Mouse (Mus musculus) liver, embryonic 14.5 days (tissue): ENCODE data around the gene Wfdc8. TPM values are rescaled to one million over a fixed set of nuclear protein-coding genes. Genes with fewer than 3 reads are reported as not detected.

Experiments used
- ATAC-seq: fragments of 200-750 bp; cut with Nextera tagmentation; 2 replicates; pipeline ENCODE4 v1.8.0; 2017; ENCODE audit warnings: moderate number of reproducible peaks, mild to moderate bottlenecking, moderate library complexity; ENCODE audit not compliant: insufficient read depth
- DNase-seq, 3 experiments: peaks; one replicate each; pipeline ENCODE4 v3.0.0-alpha.2; 2012 to 2013; ENCODE audit warnings: low read depth in 3 of 3, low spot score in 3 of 3
- H3K27ac ChIP-seq: fragments of 300-500 bp; sonication (generic); 2 replicates; pipeline ENCODE4 v1.5.1; 2014; ENCODE audit warnings: moderate library complexity, mild to moderate bottlenecking, control low read depth, inconsistent platforms
- H3K27me3 ChIP-seq: fragments of 300-500 bp; sonication (generic); 2 replicates; pipeline ENCODE4 v1.6.1; 2014; ENCODE audit warnings: mild to moderate bottlenecking, low read length, moderate library complexity; ENCODE audit not compliant: control insufficient read depth, insufficient read depth
- H3K36me3 ChIP-seq: fragments of 300-500 bp; sonication (generic); replicated peaks from 2 replicates; pipeline ENCODE4 v1.6.1; 2014; ENCODE audit warnings: low read depth; ENCODE audit not compliant: control insufficient read depth, insufficient read depth
- H3K4me1 ChIP-seq, 2 experiments: fragments of 200-500 bp in 1 of 2; fragments of 300-500 bp in 1 of 2; sonication (generic) in 1 of 2; replicated peaks; 2 replicates each; pipeline ENCODE4 v1.6.1; 2012 to 2014; ENCODE audit warnings: antibody characterized with exemption in 1 of 2, inconsistent platforms in 1 of 2, low read length in 1 of 2; ENCODE audit not compliant: control insufficient read depth in 2 of 2, insufficient read depth in 2 of 2
- H3K4me2 ChIP-seq: fragments of 300-500 bp; sonication (generic); 2 replicates; pipeline ENCODE4 v1.6.1; 2014; ENCODE audit warnings: low read depth, mild to moderate bottlenecking, control low read depth, moderate library complexity
- H3K4me3 ChIP-seq, 2 experiments: fragments of 200-500 bp in 1 of 2; fragments of 300-500 bp in 1 of 2; sonication (generic) in 1 of 2; 2 replicates each; pipeline ENCODE4 v1.5.1; 2012 to 2014; ENCODE audit warnings: low read depth in 2 of 2, low read length in 2 of 2, mild to moderate bottlenecking in 2 of 2, control low read depth in 1 of 2, inconsistent platforms in 1 of 2, moderate library complexity in 1 of 2; ENCODE audit not compliant: insufficient read depth in 1 of 2
- H3K9ac ChIP-seq: fragments of 300-500 bp; sonication (generic); replicated peaks from 2 replicates; pipeline ENCODE4 v1.6.1; 2014; ENCODE audit warnings: mild to moderate bottlenecking, control low read depth, moderate library complexity
- H3K9me3 ChIP-seq: fragments of 300-500 bp; sonication (generic); 2 replicates; pipeline ENCODE4 v1.6.1; 2016; ENCODE audit warnings: low read length, mixed read lengths; ENCODE audit not compliant: control insufficient read depth
- CTCF ChIP-seq: IDR thresholded peaks from 2 replicates; pipeline ENCODE4 v1.5.1; 2016; ENCODE audit warnings: antibody characterized with exemption, low read depth, control low read depth
- EP300 ChIP-seq: IDR thresholded peaks from 2 replicates; pipeline ENCODE4 v1.6.1; 2016; ENCODE audit warnings: antibody characterized with exemption, low read depth
- WGBS: fragments of 180-500 bp; shearing (Covaris S2); extraction: QIAGEN DNeasy Blood & Tissue Kit; methylation state at CpG from one replicate; pipeline ENCODE4 v1.1.7; 2014; ENCODE audit not compliant: insufficient replicate concordance; 5-methylcytosine and 5-hydroxymethylcytosine counted together
- polyA plus RNA-seq, 2 experiments: library from polyadenylated mRNA; depleted of rRNA in 1 of 2; stranded (reverse) in 1 of 2; unstranded in 1 of 2; fragments of >200 nt; fragmentation: Nextera tagmentation in 1 of 2; extraction: Ambion mirVana in 1 of 2; gene quantifications; 2 replicates each; pipeline versions ENCODE4 v1.2.1 to v1.2.3; 2012 to 2014

The Wfdc8 gene
- polyA plus RNA-seq, 2 experiments, result not detected

DNA sequence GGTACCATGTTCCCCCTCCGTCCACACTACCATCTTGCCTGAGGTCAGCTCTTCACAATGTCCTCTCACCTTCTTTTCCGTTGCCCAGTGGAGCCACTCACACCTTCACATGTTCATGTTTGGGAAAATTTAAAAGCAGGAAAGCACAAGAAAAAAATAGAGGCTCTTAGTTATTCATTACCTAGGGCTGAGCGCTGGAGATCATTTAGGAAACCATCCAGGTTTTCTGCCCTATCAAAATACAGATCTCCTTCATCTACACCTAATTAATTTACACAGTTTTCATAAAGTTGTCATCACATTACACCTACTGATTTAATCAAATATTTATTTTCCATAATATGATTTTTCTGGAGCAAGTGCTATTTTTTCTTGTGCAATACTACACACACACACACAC lies 25.3 kb upstream of the Wfdc8 start, which contains the start of gene Wfdc16:
Gene Wfdc16, minus strand, starts transcription at position 101 of the 400 bp plus-strand sequence.
- Histone ChIP-seq H3K27me3 (no peaks in the 10 kb centered on the region), H3K4me3 (no peak within 1 kb of the TSS), H3K36me3 (no peaks in the 10 kb centered on the region), H3K9ac (no peak within 1 kb of the TSS), H3K4me1 (no peaks in the 10 kb centered on the region), H3K9me3 (no peaks in the 10 kb centered on the region), H3K27ac (no peak within 1 kb of the TSS), H3K4me2 (no peak within 1 kb of the TSS)
- DNase-seq, result no peak
- no peak for TF ChIP-seq EP300
- TF ChIP-seq CTCF, result no peak
- 60% methylated on average over 3 of the region's 3 CpGs for WGBS
- ATAC-seq, result no peak

DNA sequence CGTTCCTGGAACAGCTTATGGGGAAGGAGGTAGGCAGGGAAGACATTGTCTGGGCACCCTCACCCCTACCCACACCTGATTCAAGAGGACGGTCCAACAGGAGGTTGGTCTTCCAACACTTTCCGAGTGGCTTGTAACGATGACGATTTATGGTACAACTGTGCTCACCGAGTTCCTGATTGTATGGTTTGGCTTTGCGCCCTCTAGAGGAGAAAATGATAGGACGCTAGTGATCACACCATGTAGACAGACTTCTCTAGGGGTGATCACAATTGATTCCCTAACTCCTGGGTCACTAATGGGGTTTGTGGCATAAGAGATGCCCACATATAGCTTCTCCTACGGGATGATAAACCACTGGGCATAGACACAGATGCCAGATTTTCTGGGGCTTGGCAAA lies 21.8 kb upstream of the Wfdc8 start:
- no peak overlapping the region for H3K4me3 ChIP-seq
- no peaks in the 10 kb centered on the region for H3K36me3 ChIP-seq
- H3K4me2 ChIP-seq, result no peak overlapping the region
- WGBS, result 65% methylated on average over 9 of the region's 9 CpGs
- H3K27ac ChIP-seq, result no peak overlapping the region
- no peak for ATAC-seq
- H3K9me3 ChIP-seq, result no peaks in the 10 kb centered on the region
- DNase-seq, result no peak
- no peak overlapping the region for H3K9ac ChIP-seq
- H3K4me1 ChIP-seq, result no peaks in the 10 kb centered on the region
- TF ChIP-seq EP300 (no peak), CTCF (peak; percentile 44)
- no peaks in the 10 kb centered on the region for H3K27me3 ChIP-seq

DNA sequence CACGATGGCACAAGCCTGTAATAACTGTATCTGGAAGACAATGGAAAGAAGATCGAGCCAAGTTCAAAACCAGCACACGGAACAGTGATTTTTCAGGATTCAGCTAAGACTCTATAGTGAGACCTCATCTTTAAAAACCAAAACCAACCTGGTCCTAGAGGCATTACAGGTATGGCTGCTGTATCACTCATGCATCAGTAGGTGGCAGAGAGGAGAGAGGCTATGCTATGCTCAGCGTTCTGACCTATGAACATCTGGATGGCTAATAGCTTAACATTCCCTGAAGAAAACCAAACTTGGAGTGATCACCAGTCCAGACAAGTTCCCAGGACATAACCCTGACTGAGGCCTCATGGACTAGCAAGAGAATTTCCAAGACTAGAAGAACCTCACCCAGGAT lies 8.3 kb upstream of the Wfdc8 start:
- TF ChIP-seq CTCF (no peak), EP300 (no peak)
- H3K27me3 ChIP-seq, result no peaks in the 10 kb centered on the region
- H3K4me2 ChIP-seq, result no peak overlapping the region
- ATAC-seq, result no peak
- H3K27ac ChIP-seq, result no peak overlapping the region
- WGBS, result 62% methylated on average over 4 of the region's 4 CpGs
- H3K36me3 ChIP-seq, result no peaks in the 10 kb centered on the region
- no peak overlapping the region for H3K4me3 ChIP-seq
- no peaks in the 10 kb centered on the region for H3K9me3 ChIP-seq
- no peak overlapping the region for H3K9ac ChIP-seq
- DNase-seq, result no peak
- H3K4me1 ChIP-seq, result no peaks in the 10 kb centered on the region

DNA sequence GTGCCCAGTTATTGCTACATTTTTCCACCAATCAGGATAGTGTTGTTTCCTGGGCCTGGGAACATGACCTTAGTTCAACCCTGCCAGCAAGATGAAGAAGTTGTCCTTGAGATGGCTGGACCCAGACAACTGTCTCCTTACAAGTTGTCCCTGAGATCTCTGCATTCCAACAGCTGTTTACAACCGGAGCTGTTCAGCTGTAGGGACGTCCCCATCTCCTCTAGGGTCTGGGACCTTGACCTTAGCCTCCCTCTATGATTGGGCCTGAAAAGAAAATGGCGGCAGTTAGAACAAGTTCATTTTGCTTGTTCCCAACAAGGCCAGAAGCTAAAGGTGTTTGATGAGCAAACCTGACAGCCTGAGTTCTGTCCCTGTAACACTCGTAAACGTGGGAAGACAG lies 5.6 kb upstream of the Wfdc8 start:
- no peak overlapping the region for H3K4me3 ChIP-seq
- 54% methylated on average over 5 of the region's 5 CpGs for WGBS
- H3K9ac ChIP-seq, result no peak overlapping the region
- no peak overlapping the region for H3K4me2 ChIP-seq
- ATAC-seq (no peak), DNase-seq (no peak)
- no peaks in the 10 kb centered on the region for H3K4me1 ChIP-seq
- TF ChIP-seq CTCF (no peak), EP300 (no peak)
- no peak overlapping the region for H3K27ac ChIP-seq
- no peaks in the 10 kb centered on the region for H3K27me3 ChIP-seq
- no peaks in the 10 kb centered on the region for H3K9me3 ChIP-seq
- no peaks in the 10 kb centered on the region for H3K36me3 ChIP-seq

DNA sequence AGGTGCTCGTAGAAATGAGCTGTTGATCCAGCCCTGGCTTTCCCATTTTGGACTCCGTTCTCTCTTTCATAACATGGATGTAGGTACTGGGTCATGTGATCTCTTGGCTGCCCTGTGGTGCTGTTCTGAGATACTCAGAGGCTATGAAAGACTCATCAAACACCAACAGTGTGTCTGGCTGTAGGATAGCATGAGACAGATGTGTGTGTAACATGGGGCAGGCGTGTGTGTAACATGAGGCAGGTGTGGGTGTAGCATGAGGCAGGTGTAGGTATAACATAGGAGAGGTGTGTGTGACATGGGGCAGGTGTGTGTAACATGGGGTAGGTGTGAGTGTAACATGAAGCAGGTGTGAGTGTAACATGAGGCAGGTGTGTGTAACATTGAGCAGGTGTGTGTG lies 2.0 kb upstream of the Wfdc8 start:
- H3K36me3 ChIP-seq, result no peaks in the 10 kb centered on the region
- no peaks in the 10 kb centered on the region for H3K9me3 ChIP-seq
- ATAC-seq (no peak), DNase-seq (no peak)
- no peaks in the 10 kb centered on the region for H3K4me1 ChIP-seq
- no peak overlapping the region for H3K4me2 ChIP-seq
- H3K4me3 ChIP-seq, result no peak overlapping the region
- H3K9ac ChIP-seq, result no peak overlapping the region
- no peak overlapping the region for H3K27ac ChIP-seq
- 61% methylated on average over 3 of the region's 3 CpGs for WGBS
- TF ChIP-seq CTCF (no peak), EP300 (no peak)
- no peaks in the 10 kb centered on the region for H3K27me3 ChIP-seq

DNA sequence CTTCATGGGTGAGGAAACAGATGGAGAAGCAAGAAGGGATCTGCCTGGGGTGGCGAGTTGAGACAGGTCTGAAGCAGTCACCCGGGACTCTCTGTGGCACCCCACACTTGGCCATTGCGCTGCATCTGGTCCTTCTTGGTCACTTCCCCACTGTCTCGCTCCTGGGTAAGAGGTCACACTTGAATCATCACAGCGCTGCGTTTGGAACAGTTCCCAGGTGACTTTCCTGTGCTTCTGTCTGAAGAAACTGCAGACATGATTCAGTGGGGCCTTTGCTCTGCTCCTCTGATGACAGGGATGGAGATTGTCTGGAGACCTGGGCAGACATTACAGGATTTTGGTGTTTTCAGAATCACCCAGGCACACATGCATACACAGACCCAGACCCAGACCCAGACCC lies 4.6 kb downstream of the Wfdc8 start:
- Histone ChIP-seq H3K27me3 (no peaks in the 10 kb centered on the region), H3K9me3 (no peaks in the 10 kb centered on the region), H3K4me2 (no peak overlapping the region), H3K27ac (no peak overlapping the region), H3K9ac (no peak overlapping the region), H3K36me3 (no peaks in the 10 kb centered on the region), H3K4me3 (no peak overlapping the region), H3K4me1 (no peaks in the 10 kb centered on the region)
- TF ChIP-seq EP300 (no peak), CTCF (no peak)
- DNase-seq (no peak), ATAC-seq (no peak)
- 57% methylated on average over 6 of the region's 6 CpGs for WGBS
